Mouse (Mus musculus): ENCODE measurements around the gene Tmem169.
"Not testable (repeated sequence)": the region's sequence is repeated elsewhere in the genome, so short reads cannot be mapped to it uniquely, and the experiment has no call there.

The Tmem169 gene

DNA sequence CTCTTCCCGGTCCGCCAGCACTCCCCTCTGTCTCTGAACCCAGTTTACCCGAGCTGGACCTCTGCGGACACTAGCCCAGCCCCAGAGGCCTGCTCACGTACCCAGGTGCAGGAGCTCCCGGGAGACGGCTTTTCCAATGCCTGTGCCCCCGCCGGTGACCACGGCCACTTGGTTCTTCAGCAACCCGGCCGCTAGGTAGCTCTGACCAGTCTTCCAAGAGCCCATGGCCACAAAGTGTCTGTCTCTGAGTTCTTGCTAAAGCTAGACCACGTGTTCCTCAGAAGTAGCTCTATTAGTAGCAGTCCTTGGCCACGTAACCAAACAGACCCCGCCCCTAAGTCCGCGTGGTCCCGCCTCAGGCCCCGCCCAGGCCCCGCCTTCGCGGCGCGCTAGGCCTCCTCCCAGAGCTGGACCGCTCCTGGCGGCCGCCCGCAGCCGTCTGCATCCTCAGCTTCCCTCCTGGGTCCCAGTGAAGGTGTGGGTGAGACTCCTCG, at the start of gene Tmem169, which contains the start of gene Pecr:
Gene Tmem169 (plus strand): TSS at position 378 of the 494 bp plus-strand sequence.
Gene Pecr (minus strand): TSS at position 323 of the 494 bp plus-strand sequence.
- peak; percentile 91 for DNase-seq (ENCODE audit: low read depth)

DNA sequence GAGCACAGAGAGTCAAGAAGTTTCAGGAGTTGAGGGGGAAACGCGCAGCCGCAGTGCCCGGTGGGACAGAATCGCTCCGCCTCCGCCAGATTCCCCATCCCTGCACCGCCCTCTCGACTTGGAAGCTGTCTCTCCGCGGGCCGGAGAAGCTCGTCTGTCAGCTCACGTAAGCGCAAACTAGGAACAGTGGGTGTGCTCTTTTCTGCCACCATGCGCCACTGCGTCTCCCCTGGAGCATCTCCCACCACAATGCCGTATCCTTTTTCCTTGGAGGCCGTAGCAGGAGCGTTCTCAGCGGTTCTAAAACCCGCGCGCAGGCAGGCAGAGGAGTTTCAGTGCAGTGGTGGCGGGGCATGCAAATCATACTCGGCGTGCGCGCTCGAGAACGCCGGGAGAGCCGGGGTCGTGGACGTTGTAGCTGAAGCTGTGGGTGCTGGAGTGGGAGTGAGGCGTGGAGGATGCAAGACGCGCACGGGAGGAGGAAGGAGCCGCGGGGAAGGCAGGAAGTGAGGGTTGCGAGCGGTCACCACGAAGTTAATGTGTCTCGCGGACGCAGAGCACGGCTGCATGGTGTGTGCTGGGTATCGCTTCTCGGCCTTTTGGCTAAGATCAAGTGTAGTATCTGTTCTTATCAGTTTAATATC, 47.7 kb upstream of the Tmem169 start:
- DNase-seq (ENCODE audit: low read depth), result peak; percentile 51

- no peak for DNase-seq (ENCODE audit: low read depth)
Measured at GRCm38 (mm10) chr1:72237007-72237775, 47.0 kb upstream of the Tmem169 start.

- no peak for DNase-seq (ENCODE audit: low read depth)
Measured at GRCm38 (mm10) chr1:72238016-72238580, 46.1 kb upstream of the Tmem169 start.

GRCm38 (mm10) chr1:72239113-72239512, 45.1 kb upstream of the Tmem169 start:
- not testable (repeated sequence) for DNase-seq (ENCODE audit: low read depth)

- DNase-seq (ENCODE audit: low read depth), result no peak
Measured at GRCm38 (mm10) chr1:72242581-72243143, 41.5 kb upstream of the Tmem169 start.

GRCm38 (mm10) chr1:72243656-72244316, 40.4 kb upstream of the Tmem169 start:
- DNase-seq (ENCODE audit: low read depth), result peak; percentile 99

GRCm38 (mm10) chr1:72244317-72245036, 39.7 kb upstream of the Tmem169 start:
- peak; percentile 74 for DNase-seq (ENCODE audit: low read depth)

DNA sequence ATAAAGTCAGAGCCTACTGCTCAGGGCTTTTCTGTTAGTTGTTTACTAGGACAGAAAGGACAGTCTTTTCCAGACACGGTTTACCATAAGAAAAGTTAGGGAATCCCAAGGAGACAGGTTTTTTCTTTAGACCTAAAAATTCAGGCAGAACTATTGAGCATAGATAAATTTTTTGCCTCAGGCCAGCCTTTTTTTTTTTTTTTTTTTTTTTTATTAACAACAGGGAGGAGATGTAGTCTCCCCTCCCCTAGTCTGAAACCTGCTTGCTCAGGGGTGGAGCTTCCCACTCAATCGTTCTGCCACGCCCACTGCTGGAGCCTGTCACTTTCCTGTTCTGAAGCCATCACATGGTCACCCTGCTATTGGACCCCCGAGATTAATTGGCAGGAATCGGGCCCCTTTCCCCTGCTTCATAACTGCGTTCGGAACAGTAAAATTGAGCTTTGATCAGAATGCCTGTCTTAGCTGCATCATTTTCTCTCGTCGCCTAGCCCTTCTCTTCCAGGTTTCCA, 35.9 kb upstream of the Tmem169 start:
- not testable (repeated sequence) for DNase-seq (ENCODE audit: low read depth)

DNA sequence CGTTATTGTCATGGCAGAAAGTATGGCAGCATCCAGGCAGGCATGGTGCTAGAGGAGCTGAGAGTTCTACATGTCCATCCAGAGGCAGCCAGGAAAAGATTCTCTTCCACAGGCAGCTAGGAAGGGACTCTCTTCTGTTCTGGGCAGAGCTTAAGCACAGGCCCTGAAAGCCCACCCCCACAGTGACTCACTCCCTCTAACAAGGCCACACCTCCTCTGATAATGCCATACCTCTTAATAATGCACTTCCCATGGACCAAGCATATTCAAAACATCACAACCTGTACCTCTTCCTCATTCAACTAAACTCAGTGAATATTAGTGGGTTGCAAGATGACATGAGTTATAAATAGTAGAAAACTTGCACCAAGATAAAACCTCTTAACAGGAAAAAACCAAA, 32.4 kb upstream of the Tmem169 start:
- no peak for DNase-seq (ENCODE audit: low read depth)

- peak; percentile 14 for DNase-seq (ENCODE audit: low read depth)
Measured at GRCm38 (mm10) chr1:72253881-72254491, 30.2 kb upstream of the Tmem169 start.

DNA sequence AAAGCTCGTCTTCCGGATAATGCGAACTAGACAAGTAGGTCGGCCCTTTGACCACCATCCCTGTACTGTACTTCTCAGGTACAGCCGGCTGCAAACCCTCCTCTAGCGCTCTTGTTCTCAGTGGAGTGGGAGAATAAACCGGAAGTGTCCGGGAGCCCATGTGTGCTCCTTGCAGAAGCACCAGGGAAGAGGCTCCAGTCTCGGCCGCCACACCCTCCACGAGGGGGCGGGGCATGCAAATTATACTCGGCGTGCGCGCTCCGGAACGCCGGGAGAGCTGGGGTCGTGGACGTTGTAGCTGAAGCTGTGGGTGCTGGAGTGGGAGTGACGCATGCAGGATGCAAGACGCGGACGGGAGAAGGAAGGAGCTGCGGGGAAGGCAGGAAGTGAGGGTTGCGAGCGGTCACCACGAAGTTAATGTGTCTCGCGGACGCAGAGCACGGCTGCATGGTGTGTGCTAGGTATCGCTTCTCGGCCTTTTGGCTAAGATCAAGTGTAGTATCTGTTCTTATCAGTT, 29.6 kb upstream of the Tmem169 start:
- DNase-seq (ENCODE audit: low read depth), result peak; percentile 93

DNA sequence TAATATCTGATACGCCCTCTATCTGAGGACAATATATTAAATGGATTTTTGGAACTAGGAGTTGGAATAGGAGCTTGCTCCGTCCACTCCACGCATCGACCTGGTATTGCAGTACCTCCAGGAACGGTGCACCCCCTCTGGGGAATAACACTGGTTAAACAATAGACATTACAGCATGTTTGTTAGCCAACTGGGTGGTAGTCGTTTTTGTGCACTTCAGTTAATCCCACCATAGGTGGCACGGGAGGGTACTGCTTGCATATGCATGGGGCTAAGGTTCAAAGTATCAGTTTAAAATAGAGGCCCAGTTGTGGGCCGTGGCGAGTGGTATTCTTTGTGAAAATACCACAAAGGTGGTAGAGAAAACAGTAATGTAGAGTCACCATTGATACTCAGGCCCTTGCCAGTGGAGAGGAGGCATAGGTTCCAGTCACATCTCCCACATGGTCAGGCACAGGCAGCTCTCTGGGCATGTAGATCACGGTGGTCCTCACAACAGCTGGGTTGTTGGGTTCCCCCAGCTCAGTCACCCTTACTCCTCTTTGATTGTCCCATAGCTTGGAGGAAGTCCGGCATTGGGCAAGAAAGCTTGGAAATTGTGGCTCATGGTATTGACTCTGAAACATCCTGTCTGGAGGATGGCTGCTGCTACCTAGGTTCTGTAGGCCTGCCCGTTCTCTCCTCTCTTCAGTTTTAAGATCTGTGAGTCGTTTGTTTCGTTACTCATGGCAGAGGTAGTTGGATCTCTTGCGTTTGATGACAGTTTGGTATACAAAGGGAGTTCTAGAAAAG, 28.9 kb upstream of the Tmem169 start:
- peak; percentile 73 for DNase-seq (ENCODE audit: low read depth)

DNA sequence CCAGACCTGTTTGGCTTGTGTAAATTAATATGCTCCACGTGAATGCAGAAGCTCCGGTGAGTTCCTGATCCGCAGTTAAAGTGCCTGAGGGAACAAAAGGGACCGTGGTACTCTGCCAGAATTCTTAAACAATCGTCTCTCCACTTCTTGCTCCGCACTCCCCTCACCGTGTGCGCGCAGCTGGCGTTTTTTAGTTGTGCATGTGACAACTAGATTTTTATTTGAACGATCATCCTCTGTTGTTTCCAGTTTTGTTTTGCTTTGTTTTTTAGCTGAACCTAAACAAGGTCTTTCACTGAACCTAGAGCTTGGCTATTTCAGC, 28.4 kb upstream of the Tmem169 start:
- no peak for DNase-seq (ENCODE audit: low read depth)

GRCm38 (mm10) chr1:72256381-72257256, 27.6 kb upstream of the Tmem169 start:
- DNase-seq (ENCODE audit: low read depth), result no peak

- DNase-seq (ENCODE audit: low read depth), result no peak
Measured at GRCm38 (mm10) chr1:72263099-72263498, 21.1 kb upstream of the Tmem169 start.

DNA sequence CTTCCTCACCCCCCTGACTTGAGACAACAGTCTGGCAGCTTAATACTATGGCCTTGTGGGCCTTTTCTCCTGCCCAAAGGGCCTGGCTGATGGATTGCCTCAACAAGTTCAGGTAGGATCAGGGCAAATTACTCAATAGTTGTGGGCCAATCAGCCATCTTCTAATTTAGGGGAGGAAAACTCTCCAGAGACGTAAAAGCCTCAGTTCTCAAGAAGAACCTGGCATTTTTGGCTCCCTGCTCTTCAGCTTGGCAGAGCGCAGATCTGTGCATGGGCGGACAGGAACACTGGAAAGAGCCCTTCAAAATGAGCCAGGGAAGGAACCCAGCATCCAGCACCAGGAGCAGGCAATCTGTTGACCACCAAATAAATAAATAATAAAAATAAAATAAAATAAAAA, 6.1 kb upstream of the Tmem169 start:
- DNase-seq (ENCODE audit: low read depth), result no peak

GRCm38 (mm10) chr1:72282604-72283003, 1.6 kb upstream of the Tmem169 start:
- no peak for DNase-seq (ENCODE audit: low read depth)

DNA sequence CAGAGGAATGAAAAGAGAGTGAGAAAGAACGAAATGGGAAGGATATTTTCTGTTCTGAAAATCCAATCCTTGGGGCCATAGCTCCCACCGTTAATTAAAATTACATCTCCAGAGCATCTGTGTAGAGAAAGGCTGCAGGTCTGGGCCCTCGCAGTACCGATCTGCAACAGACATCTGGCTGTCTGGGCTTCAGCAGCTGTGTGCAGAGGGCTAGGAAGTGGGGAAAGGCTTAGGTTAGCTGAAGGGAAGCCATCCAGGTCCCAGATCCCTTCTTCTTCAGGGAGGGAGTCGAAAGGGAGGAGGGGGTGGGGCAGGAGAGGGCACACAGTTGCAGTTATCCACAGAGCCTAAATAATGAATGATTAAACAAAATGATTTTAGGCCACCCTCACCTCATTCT, 370 bp downstream of the Tmem169 start:
- no peak for DNase-seq (ENCODE audit: low read depth)

Data from induced T-regulatory cell, adult 2 months (primary cell).